13 mouse cellular contexts compared by ENCODE assay signal in the genomic region with DNA sequence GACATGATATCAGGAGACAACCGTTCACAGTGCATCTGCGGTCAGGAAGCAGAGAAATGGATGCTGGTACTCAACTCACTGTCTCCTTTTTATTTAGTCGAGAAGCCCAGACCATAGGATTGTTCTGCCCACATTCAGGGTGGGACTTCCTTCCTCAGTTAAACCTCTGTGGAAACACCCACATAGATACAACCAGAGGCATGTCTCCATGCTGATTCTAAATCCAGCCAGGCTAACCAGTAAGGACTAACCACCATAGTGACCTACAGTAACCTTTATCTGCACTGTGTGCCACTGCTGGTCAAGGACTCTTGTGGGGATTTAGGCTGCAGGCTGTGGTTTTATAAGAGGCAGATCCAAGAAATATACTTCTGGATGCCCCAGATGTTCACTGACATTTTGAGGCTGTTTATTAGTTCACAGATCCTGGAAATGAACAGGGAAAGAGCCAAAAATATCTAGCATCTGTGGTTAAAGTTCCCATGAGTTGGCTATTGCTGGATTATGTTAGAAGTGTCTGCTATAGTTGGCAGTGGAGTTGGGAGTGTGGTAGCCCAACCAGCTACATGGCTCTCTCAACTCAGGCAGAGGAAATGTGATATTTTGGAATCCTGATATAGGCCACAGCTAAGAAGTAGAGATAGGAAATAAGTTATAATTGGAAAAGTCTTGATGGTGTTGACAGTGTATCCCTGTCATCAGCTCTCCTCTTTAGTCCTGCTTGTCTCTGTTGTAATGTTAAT.
DNase-seq lines count a peak whose midpoint lies in the region; ATAC-seq and TF ChIP-seq lines count a peak whose summit lies in the region.
"Had no signal": no experiment of that assay in that cellular context is flagged by ENCODE, and none has a peak within 500 bp of the region (broad histone marks: within the 10 kb centered on the region; RNA-seq: fewer than 3 reads in every experiment).

No protein-coding gene starts in this region.

- no peaks in the 10 kb centered on the region for H3K27me3 ChIP-seq in embryonic facial prominence, embryonic 14.5 days (replicated peaks; ENCODE audit: control insufficient read depth, insufficient read depth, low read length)
- H3K27me3 ChIP-seq in embryonic facial prominence, embryonic 10.5 days (replicated peaks; ENCODE audit: low read depth, poor library complexity, severe bottlenecking), result no peaks in the 10 kb centered on the region
- no peaks in the 10 kb centered on the region for H3K27me3 ChIP-seq in lung, embryonic 14.5 days (ENCODE audit: insufficient read depth, low read length)
- no peaks in the 10 kb centered on the region for H3K27me3 ChIP-seq in heart, embryonic 14.5 days (ENCODE audit: control insufficient read depth, insufficient read depth, low read length)
- H3K27me3 ChIP-seq: liver, embryonic 15.5 days had no signal

- H3K4me2 ChIP-seq in embryonic facial prominence, embryonic 14.5 days (ENCODE audit: low read depth, low read length), result no peak overlapping the region
- no peak overlapping the region for H3K4me2 ChIP-seq in lung, embryonic 14.5 days
- H3K4me2 ChIP-seq in heart, embryonic 14.5 days (ENCODE audit: low read length), result peak overlapping the region; percentile 43
- H3K4me2 ChIP-seq: liver, embryonic 15.5 days had no signal

- DNase-seq in embryonic facial prominence, embryonic 14.5 days (ENCODE audit: low spot score), result peak; percentile 66
- no peak for DNase-seq in embryonic facial prominence, embryonic 10.5 days (ENCODE audit: low spot score)
- no peak for DNase-seq in lung, embryonic 14.5 days
- no peak for DNase-seq in lung, adult 18-20 months
- DNase-seq in skeletal muscle tissue, adult 2 months (ENCODE audit: low read depth, low spot score), result peak; percentile 24
- DNase-seq in spleen, postnatal 36 days (ENCODE audit: low spot score in 2 of 2), result no peak
- no peak for DNase-seq in ovary, postnatal 10 days (ENCODE audit: low spot score)
- DNase-seq: cerebellum, adult 2 months; kidney, postnatal 14 days; right cerebral cortex, postnatal 14 days had no signal

- no peak overlapping the region for H3K9ac ChIP-seq in embryonic facial prominence, embryonic 14.5 days (ENCODE audit: low read depth, low read length)
- H3K9ac ChIP-seq in lung, embryonic 14.5 days, result no peak overlapping the region
- no peak overlapping the region for H3K9ac ChIP-seq in heart, embryonic 14.5 days (ENCODE audit: low read length)
- H3K9ac ChIP-seq: liver, embryonic 15.5 days had no signal

- 88% methylated on average over 3 of the region's 3 CpGs for WGBS in embryonic facial prominence, embryonic 14.5 days
- 90% methylated on average over 3 of the region's 3 CpGs for WGBS in embryonic facial prominence, embryonic 10.5 days
- 76% methylated on average over 3 of the region's 3 CpGs for WGBS in lung, embryonic 14.5 days
- WGBS in heart, embryonic 14.5 days, result 67% methylated on average over 3 of the region's 3 CpGs

- no peaks in the 10 kb centered on the region for H3K9me3 ChIP-seq in embryonic facial prominence, embryonic 14.5 days (ENCODE audit: control insufficient read depth, low read length)
- no peaks in the 10 kb centered on the region for H3K9me3 ChIP-seq in embryonic facial prominence, embryonic 10.5 days
- H3K9me3 ChIP-seq in lung, embryonic 14.5 days (ENCODE audit: low read depth, low read length), result no peaks in the 10 kb centered on the region
- H3K9me3 ChIP-seq in heart, embryonic 14.5 days (ENCODE audit: control insufficient read depth, low read length), result no peaks in the 10 kb centered on the region
- H3K9me3 ChIP-seq: liver, embryonic 15.5 days had no signal

- peaks cover 9% of the 10 kb centered on the region; the same call in 1 of the 2 replicates for H3K4me1 ChIP-seq in embryonic facial prominence, embryonic 14.5 days (ENCODE audit: control insufficient read depth, insufficient read depth, low read length)
- peaks cover 31% of the 10 kb centered on the region for H3K4me1 ChIP-seq in embryonic facial prominence, embryonic 10.5 days
- H3K4me1 ChIP-seq in lung, embryonic 14.5 days (ENCODE audit: insufficient read depth), result no peaks in the 10 kb centered on the region
- H3K4me1 ChIP-seq in heart, embryonic 14.5 days (ENCODE audit: control insufficient read depth in 2 of 2, insufficient read depth in 2 of 2, low read length in 2 of 2), result peaks cover 44 to 86% of the 10 kb centered on the region in 2 experiments

- no peak overlapping the region for H3K4me3 ChIP-seq in embryonic facial prominence, embryonic 14.5 days (ENCODE audit: low read depth, low read length)
- H3K4me3 ChIP-seq in embryonic facial prominence, embryonic 10.5 days, result no peak overlapping the region
- no peak overlapping the region for H3K4me3 ChIP-seq in lung, embryonic 14.5 days (ENCODE audit: low read depth, low read length)
- H3K4me3 ChIP-seq in heart, embryonic 14.5 days (ENCODE audit: control insufficient read depth in 1 of 2, insufficient read depth in 1 of 2, low read depth in 1 of 2, low read length in 2 of 2), result no peak overlapping the region
- H3K4me3 ChIP-seq: liver, embryonic 15.5 days had no signal

- H3K36me3 ChIP-seq in embryonic facial prominence, embryonic 14.5 days (ENCODE audit: control insufficient read depth, insufficient read depth, low read length), result no peaks in the 10 kb centered on the region
- H3K36me3 ChIP-seq in embryonic facial prominence, embryonic 10.5 days (replicated peaks), result no peaks in the 10 kb centered on the region
- no peaks in the 10 kb centered on the region for H3K36me3 ChIP-seq in lung, embryonic 14.5 days (ENCODE audit: insufficient read depth)
- H3K36me3 ChIP-seq in heart, embryonic 14.5 days (ENCODE audit: control insufficient read depth, insufficient read depth, low read length), result no peaks in the 10 kb centered on the region
- H3K36me3 ChIP-seq: liver, embryonic 15.5 days had no signal

- H3K27ac ChIP-seq in embryonic facial prominence, embryonic 14.5 days (replicated peaks; ENCODE audit: low read depth, low read length), result no peak overlapping the region
- no peak overlapping the region for H3K27ac ChIP-seq in embryonic facial prominence, embryonic 10.5 days (replicated peaks)
- no peak overlapping the region for H3K27ac ChIP-seq in lung, embryonic 14.5 days (ENCODE audit: low read depth)
- H3K27ac ChIP-seq in heart, embryonic 14.5 days (replicated peaks in 1 of 2; ENCODE audit: control insufficient read depth in 1 of 2, insufficient read depth in 1 of 2, low read depth in 2 of 2, low read length in 2 of 2), result peak overlapping the region; percentile 83 to 88
- H3K27ac ChIP-seq: liver, embryonic 15.5 days; stomach, postnatal 0 days had no signal

- ATAC-seq in embryonic facial prominence, embryonic 14.5 days (ENCODE audit: low read depth), result no peak
- ATAC-seq in lung, embryonic 14.5 days (ENCODE audit: insufficient read depth), result peak; percentile 3; the same call in 1 of the 2 replicates
- no peak; the same call in 1 of the 2 replicates for ATAC-seq in heart, embryonic 14.5 days (ENCODE audit: insufficient number of reproducible peaks, insufficient read depth, low FRiP score, low read depth)

- TF ChIP-seq CTCF in lung, embryonic 14.5 days (IDR thresholded peaks at IDR 0.05; ENCODE audit: low read depth), result no peak

Comparison
In these comparisons a context has a peak if more than half of its experiments do, and no peak if none do; other contexts are left out.
1. DNase-seq: peak in embryonic facial prominence, embryonic 14.5 days (single experiment) and skeletal muscle tissue, adult 2 months (single experiment); none in embryonic facial prominence, embryonic 10.5 days (single experiment), lung, embryonic 14.5 days (single experiment), lung, adult 18-20 months (0 of 2), spleen, postnatal 36 days (0 of 2) and ovary, postnatal 10 days (single experiment).
2. H3K27ac ChIP-seq: peak in heart, embryonic 14.5 days (2 of 2); none in embryonic facial prominence, embryonic 14.5 days (single experiment), embryonic facial prominence, embryonic 10.5 days (single experiment) and lung, embryonic 14.5 days (single experiment).